Mouse (Mus musculus): ENCODE measurements around the gene Foxj1. TPM values are rescaled to one million over a fixed set of nuclear protein-coding genes. Genes with fewer than 3 reads are reported as not detected.

Foxj1 gene
- polyA plus RNA-seq, 1 experiment from 2014 or later: 13.6 TPM

- Histone ChIP-seq H3K4me3 (ENCODE audit: low read depth, low read length) (no peak overlapping the region), H3K9me3 (replicated peaks; ENCODE audit: control insufficient read depth, low read length, poor library complexity, severe bottlenecking) (no peaks in the 10 kb centered on the region), H3K27me3 (ENCODE audit: control insufficient read depth, insufficient read depth, low read depth, low read length) (peaks cover 44% of the 10 kb centered on the region), H3K36me3 (ENCODE audit: control insufficient read depth, insufficient read depth, low read length) (peaks cover 7% of the 10 kb centered on the region), H3K4me1 (ENCODE audit: control insufficient read depth, insufficient read depth, low read length) (peaks cover 16% of the 10 kb centered on the region), H3K9ac (ENCODE audit: low read depth, low read length) (no peak overlapping the region), H3K4me2 (ENCODE audit: low read length) (no peak overlapping the region), H3K27ac (ENCODE audit: low read length) (no peak overlapping the region)
- ATAC-seq: no peak
- 62% methylated on average over 6 of the region's 6 CpGs for whole genome bisulfite sequencing
Observed at GRCm38 (mm10) chr11:116283982-116284381, 51.2 kb downstream of the Foxj1 start.

- no peak overlapping the region for H3K27ac ChIP-seq (ENCODE audit: low read length)
- peaks cover 44% of the 10 kb centered on the region for H3K27me3 ChIP-seq (ENCODE audit: control insufficient read depth, insufficient read depth, low read depth, low read length)
- no peaks in the 10 kb centered on the region for H3K9me3 ChIP-seq (replicated peaks; ENCODE audit: control insufficient read depth, low read length, poor library complexity, severe bottlenecking)
- H3K4me2 ChIP-seq (ENCODE audit: low read length): 0 out of 2 replicates have a peak overlapping the region, but pooled peaks have one; percentile 20
- no peak; the same call in 1 of the 2 replicates for ATAC-seq
- H3K4me1 ChIP-seq (ENCODE audit: control insufficient read depth, insufficient read depth, low read length): peaks cover 16% of the 10 kb centered on the region
- peaks cover 3% of the 10 kb centered on the region; the same call in 1 of the 2 replicates for H3K36me3 ChIP-seq (ENCODE audit: control insufficient read depth, insufficient read depth, low read length)
- WGBS: 13% methylated on average over 48 of the region's 48 CpGs
- no peak overlapping the region; the same call in 1 of the 2 replicates for H3K4me3 ChIP-seq (ENCODE audit: low read depth, low read length)
- H3K9ac ChIP-seq (ENCODE audit: low read depth, low read length): peak overlapping the region; percentile 25; the same call in 1 of the 2 replicates
Observed at GRCm38 (mm10) chr11:116282912-116283521, 52.2 kb downstream of the Foxj1 start.

GRCm38 (mm10) chr11:116282089-116282488, 53.1 kb downstream of the Foxj1 start:
- no peak for ATAC-seq
- 2% methylated on average over 11 of the region's 11 CpGs for WGBS
- Histone ChIP-seq H3K4me3 (ENCODE audit: low read depth, low read length) (no peak overlapping the region), H3K9me3 (replicated peaks; ENCODE audit: control insufficient read depth, low read length, poor library complexity, severe bottlenecking) (no peaks in the 10 kb centered on the region), H3K4me1 (ENCODE audit: control insufficient read depth, insufficient read depth, low read length) (peaks cover 16% of the 10 kb centered on the region), H3K9ac (ENCODE audit: low read depth, low read length) (no peak overlapping the region), H3K4me2 (ENCODE audit: low read length) (no peak overlapping the region), H3K36me3 (ENCODE audit: control insufficient read depth, insufficient read depth, low read length) (no peaks in the 10 kb centered on the region), H3K27me3 (ENCODE audit: control insufficient read depth, insufficient read depth, low read depth, low read length) (peaks cover 44% of the 10 kb centered on the region), H3K27ac (ENCODE audit: low read length) (no peak overlapping the region)

- H3K4me1 ChIP-seq (ENCODE audit: control insufficient read depth, insufficient read depth, low read length): peaks cover 16% of the 10 kb centered on the region
- ATAC-seq: 0 out of 2 replicates have a peak, but pooled peaks have one; percentile 34
- H3K9me3 ChIP-seq (replicated peaks; ENCODE audit: control insufficient read depth, low read length, poor library complexity, severe bottlenecking): no peaks in the 10 kb centered on the region
- WGBS: 1% methylated on average over 18 of the region's 18 CpGs
- peak overlapping the region; percentile 50 for H3K9ac ChIP-seq (ENCODE audit: low read depth, low read length)
- peaks cover 44% of the 10 kb centered on the region for H3K27me3 ChIP-seq (ENCODE audit: control insufficient read depth, insufficient read depth, low read depth, low read length)
- H3K4me3 ChIP-seq (ENCODE audit: low read depth, low read length): peak overlapping the region; percentile 26
- H3K36me3 ChIP-seq (ENCODE audit: control insufficient read depth, insufficient read depth, low read length): no peaks in the 10 kb centered on the region
- H3K4me2 ChIP-seq (ENCODE audit: low read length): peak overlapping the region; percentile 51
- no peak overlapping the region for H3K27ac ChIP-seq (ENCODE audit: low read length)
Observed at GRCm38 (mm10) chr11:116281671-116282070, 53.5 kb downstream of the Foxj1 start.

GRCm38 (mm10) chr11:116280751-116281663, 54.2 kb downstream of the Foxj1 start, which contains the start of gene Galr2:
Gene Galr2 (plus strand): TSS chr11:116280939.
- 6% methylated on average over 48 of the region's 48 CpGs for WGBS
- Histone ChIP-seq H3K4me1 (ENCODE audit: control insufficient read depth, insufficient read depth, low read length) (peaks cover 16% of the 10 kb centered on the region), H3K27me3 (ENCODE audit: control insufficient read depth, insufficient read depth, low read depth, low read length) (peaks cover 44% of the 10 kb centered on the region), H3K9me3 (replicated peaks; ENCODE audit: control insufficient read depth, low read length, poor library complexity, severe bottlenecking) (no peaks in the 10 kb centered on the region), H3K27ac (ENCODE audit: low read length) (no peak within 1 kb of the TSS), H3K4me3 (ENCODE audit: low read depth, low read length) (peak within 1 kb of the TSS; percentile 26), H3K9ac (ENCODE audit: low read depth, low read length) (peak within 1 kb of the TSS; percentile 50), H3K4me2 (ENCODE audit: low read length) (peak within 1 kb of the TSS; percentile 51), H3K36me3 (ENCODE audit: control insufficient read depth, insufficient read depth, low read length) (no peaks in the 10 kb centered on the region)
- no peak for ATAC-seq

Other genes with a start within 250 kb of the Foxj1 start
- gene Wbp2, start 248.4 kb downstream of the Foxj1 start, polyA plus RNA-seq (2015; fragmentation: Nextera tagmentation; extraction: Ambion mirVana): 159 and 206 TPM in 2 replicates
- gene Trim47, start 208.2 kb downstream of the Foxj1 start, polyA plus RNA-seq (2015; fragmentation: Nextera tagmentation; extraction: Ambion mirVana): 9.5 and 12.7 TPM in 2 replicates
- 2.2 and 2.3 TPM in 2 replicates for gene Trim65, start 204.3 kb downstream of the Foxj1 start, polyA plus RNA-seq (2015; fragmentation: Nextera tagmentation; extraction: Ambion mirVana)
- gene Mrpl38, start 196.5 kb downstream of the Foxj1 start, polyA plus RNA-seq (2015; fragmentation: Nextera tagmentation; extraction: Ambion mirVana): 80.3 and 84.6 TPM in 2 replicates
- 69.4 and 77.1 TPM in 2 replicates for gene Fbf1, start 167.2 kb downstream of the Foxj1 start, polyA plus RNA-seq (2015; fragmentation: Nextera tagmentation; extraction: Ambion mirVana)
- gene Ten1, start 136.5 kb downstream of the Foxj1 start, polyA plus RNA-seq (2015; fragmentation: Nextera tagmentation; extraction: Ambion mirVana): 82.0 and 82.5 TPM in 2 replicates
- 64.0 and 71.5 TPM in 2 replicates for gene Acox1, start 136.4 kb downstream of the Foxj1 start, polyA plus RNA-seq (2015; fragmentation: Nextera tagmentation; extraction: Ambion mirVana)
- 0.88 and 1.3 TPM in 2 replicates for gene Evpl, start 97.3 kb downstream of the Foxj1 start, polyA plus RNA-seq (2015; fragmentation: Nextera tagmentation; extraction: Ambion mirVana)
- gene Srp68, start 61.2 kb downstream of the Foxj1 start, polyA plus RNA-seq (2015; fragmentation: Nextera tagmentation; extraction: Ambion mirVana): 58.2 and 59.2 TPM in 2 replicates
- 0.46 and 0.62 TPM in 2 replicates for gene Galr2, start 54.5 kb downstream of the Foxj1 start, polyA plus RNA-seq (2015; fragmentation: Nextera tagmentation; extraction: Ambion mirVana)
- gene Exoc7, start 28.2 kb downstream of the Foxj1 start, polyA plus RNA-seq (2015; fragmentation: Nextera tagmentation; extraction: Ambion mirVana): 122 and 127 TPM in 2 replicates
- 32.3 and 41.8 TPM in 2 replicates for gene Rnf157, start 77.6 kb upstream of the Foxj1 start, polyA plus RNA-seq (2015; fragmentation: Nextera tagmentation; extraction: Ambion mirVana)
- 36.2 and 36.3 TPM in 2 replicates for gene Ubald2, start 98.7 kb upstream of the Foxj1 start, polyA plus RNA-seq (2015; fragmentation: Nextera tagmentation; extraction: Ambion mirVana)
- gene Qrich2, start 130.8 kb upstream of the Foxj1 start, polyA plus RNA-seq (2015; fragmentation: Nextera tagmentation; extraction: Ambion mirVana): 0.08 TPM in 1 of 2 replicates, not detected in the other
- 177 and 198 TPM in 2 replicates for gene Prpsap1, start 158.8 kb upstream of the Foxj1 start, polyA plus RNA-seq (2015; fragmentation: Nextera tagmentation; extraction: Ambion mirVana)
- 4.4 and 5.5 TPM in 2 replicates for gene Sphk1, start 195.5 kb upstream of the Foxj1 start, polyA plus RNA-seq (2015; fragmentation: Nextera tagmentation; extraction: Ambion mirVana)
- gene Ube2o, start 246.0 kb upstream of the Foxj1 start, polyA plus RNA-seq (2015; fragmentation: Nextera tagmentation; extraction: Ambion mirVana): 15.5 and 17.0 TPM in 2 replicates

Measured in midbrain, embryonic 16.5 days (tissue).